Mouse (Mus musculus) brain, embryonic 14.5 days (tissue): Measurements from ENCODE around the gene Dock8.

Experiments
- CTCF ChIP-seq: fragments of 200-500 bp; IDR thresholded peaks from 2 replicates; pipeline ENCODE4 v1.5.1; 2012; ENCODE audit warnings: inconsistent platforms, mild to moderate bottlenecking, moderate library complexity, borderline replicate concordance; ENCODE audit not compliant: insufficient read depth, insufficient read length; ENCODE audit errors: extremely low read depth
- POLR2A ChIP-seq: fragments of 200-500 bp; IDR thresholded peaks from 2 replicates; pipeline ENCODE4 v1.6.1; 2012; ENCODE audit warnings: mild to moderate bottlenecking, inconsistent platforms, borderline replicate concordance; ENCODE audit not compliant: poor library complexity, insufficient read depth, insufficient read length, severe bottlenecking; ENCODE audit errors: extremely low read depth

GRCm38 (mm10) chr19:24994900-24995299 lies 4.4 kb upstream of the Dock8 start:
- no peak for TF ChIP-seq CTCF
- no peak for TF ChIP-seq POLR2A
